Mouse (Mus musculus) cerebellum, postnatal 36 days (tissue): ENCODE results near the gene Nkapd1.

Experiments used
- DNase-seq, 2 experiments: peaks; one replicate each; pipeline ENCODE4 v3.0.0; 2021 to 2022; ENCODE audit warnings: mixed read lengths in 2 of 2

The Nkapd1 gene

GRCm38 (mm10) chr9:50596973-50597372, 20.3 kb downstream of the Nkapd1 start:
- DNase-seq, result no peak

DNA sequence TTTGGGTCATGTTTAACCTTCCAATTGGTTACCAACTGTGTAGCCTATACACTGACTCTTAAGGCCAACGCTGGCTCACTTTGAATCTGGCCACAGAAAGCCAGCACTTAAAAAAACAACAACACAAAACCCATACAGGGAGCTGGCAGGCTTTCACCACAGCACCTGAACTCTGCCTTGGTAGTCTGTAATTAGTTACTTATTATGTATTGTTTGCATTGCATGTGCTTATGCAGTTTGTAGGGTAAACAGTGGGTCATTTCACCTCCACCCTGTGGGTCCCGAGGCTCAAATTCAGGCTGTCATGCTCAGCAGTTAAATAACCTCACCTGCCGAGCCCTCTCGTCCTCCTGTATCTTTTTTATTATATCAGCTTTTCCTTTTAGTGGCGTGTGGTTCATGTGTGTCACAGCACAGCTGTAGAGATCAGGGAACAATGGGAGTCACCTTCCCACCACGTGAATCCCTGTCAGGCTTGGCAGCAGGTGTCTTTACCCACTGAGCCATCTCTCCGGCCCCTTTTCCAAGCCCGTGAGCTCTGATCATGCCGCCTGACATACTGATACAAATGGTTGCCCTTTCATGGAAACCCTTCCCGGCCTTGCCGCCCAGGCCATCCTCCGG, 22.4 kb downstream of the Nkapd1 start:
- no peak for DNase-seq

DNA sequence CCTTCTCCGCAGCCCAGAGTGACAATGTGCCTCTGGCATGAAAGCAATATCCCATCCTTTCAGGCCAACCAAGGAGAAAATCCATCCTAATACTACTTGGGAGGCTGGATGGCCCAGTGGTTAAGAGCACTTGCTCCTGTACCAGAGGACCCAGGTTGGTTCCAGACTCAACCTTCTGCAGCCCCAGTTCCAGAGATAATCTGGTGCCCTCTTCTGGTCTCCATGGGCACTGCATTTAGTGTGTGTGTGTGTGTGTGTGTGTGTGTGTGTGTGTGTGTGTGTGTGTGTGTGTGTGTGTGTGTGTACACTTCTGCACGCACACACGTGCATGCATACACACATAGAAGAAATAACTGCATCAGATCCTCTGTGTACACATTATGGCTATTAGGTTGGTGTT, 23.7 kb downstream of the Nkapd1 start:
- DNase-seq, result peak; percentile 19 to 31

- DNase-seq, result no peak
Measured at GRCm38 (mm10) chr9:50592955-50593354, 24.3 kb downstream of the Nkapd1 start.

GRCm38 (mm10) chr9:50590856-50591518, 26.3 kb downstream of the Nkapd1 start:
- no peak for DNase-seq

DNA sequence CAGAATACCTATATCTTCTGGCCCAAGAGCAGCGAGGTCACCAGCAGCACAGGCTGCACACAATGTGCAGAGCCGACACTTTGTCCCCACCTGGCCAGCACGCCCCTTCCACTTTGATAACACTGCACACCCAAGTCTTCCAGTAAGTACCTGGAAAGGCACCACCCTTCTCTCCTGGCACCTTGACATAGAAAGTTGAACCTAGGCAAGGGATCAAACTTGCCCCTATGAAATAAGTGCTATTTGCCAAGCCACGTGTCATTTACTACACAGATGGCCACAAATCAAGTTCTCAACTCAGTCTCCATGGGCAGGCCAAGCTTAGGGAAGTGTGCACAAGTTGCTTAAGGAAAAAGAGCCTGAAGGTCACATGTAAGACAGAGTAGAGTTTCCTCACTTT, 30.3 kb downstream of the Nkapd1 start:
- no peak for DNase-seq

- no peak for DNase-seq
Measured at GRCm38 (mm10) chr9:50585145-50585818, 32.0 kb downstream of the Nkapd1 start.

- DNase-seq, result no peak
Measured at GRCm38 (mm10) chr9:50580370-50580769, 36.9 kb downstream of the Nkapd1 start.

DNA sequence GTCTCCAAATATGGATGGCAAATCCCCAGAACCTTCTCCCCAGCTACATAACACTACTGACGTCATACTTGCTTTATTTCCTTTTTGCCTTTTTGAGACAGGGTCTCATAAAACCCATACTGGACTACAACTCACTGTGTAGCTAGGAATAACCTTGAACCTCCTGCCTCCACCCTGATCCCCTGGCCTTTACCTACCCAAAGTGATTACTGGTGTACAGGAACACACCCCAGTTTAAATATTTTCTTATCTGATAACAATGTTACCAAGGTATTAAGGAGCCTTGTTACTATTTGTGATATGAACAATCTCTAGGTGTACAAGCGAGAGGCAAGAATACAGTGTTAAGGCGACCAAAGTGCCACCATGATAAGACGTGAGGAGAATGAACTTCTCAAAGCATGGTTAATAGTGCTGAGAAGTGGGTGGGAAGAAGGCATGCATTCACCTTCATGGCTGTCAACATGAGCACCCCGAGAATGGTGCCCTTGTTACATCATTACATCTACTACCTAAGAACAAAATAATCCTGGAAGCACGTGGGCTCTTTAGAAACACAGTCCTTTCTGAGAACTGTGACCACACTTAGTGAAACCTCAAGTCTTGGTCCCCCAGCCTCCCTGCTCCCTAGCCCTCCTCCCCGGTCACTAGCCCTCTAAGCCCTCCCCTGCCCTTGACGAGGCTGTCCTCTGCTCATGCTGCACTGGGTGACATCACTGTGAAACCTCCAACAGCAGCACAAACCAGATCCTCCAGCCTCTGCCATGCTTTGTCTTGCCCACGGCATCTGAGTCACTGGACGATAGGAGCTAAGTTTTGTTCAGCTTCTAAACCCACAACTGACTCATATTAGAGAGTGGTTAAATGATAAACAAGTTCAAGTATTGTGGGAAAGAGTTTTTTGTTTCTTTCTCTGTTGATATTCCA, 47.4 kb downstream of the Nkapd1 start:
- DNase-seq, result no peak

DNA sequence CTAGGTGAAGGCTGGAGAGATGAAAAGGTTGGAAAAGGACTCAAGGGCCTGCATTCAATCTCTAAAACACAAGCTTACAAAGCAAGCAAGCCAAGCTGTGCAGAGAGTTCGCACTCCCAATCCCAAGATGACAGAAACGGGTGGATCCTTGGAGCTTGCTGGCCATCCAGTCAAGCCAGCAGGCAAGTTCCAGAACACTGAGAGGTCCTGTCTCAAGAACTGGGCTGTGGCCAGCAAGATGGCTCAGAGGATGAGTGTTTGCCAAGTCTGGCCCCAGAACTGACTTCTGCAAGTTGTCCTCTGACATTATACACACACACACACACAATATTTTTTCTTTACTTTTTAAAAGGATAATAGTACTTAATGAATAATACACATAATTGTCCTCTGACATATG, 49.4 kb downstream of the Nkapd1 start:
- DNase-seq, result no peak

DNA sequence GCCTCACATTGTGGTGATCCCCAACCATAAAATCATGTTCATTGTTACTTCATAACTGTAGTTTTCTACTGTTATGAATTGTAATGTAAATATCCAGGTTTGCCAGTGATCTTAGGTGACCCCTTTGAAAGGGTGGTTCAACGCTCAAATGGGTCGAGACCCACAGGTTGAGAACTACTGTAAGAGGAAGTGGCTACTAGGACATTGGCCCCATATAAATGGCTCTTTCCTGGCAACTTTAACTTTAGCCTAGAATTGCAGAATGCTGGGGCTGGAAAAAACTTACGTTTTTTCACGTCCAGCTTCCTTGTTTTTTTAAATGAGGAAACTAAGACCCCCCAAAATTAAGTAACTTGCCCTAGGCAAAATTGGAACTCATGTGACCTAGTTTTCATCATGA, 49.9 kb downstream of the Nkapd1 start:
- DNase-seq, result no peak

GRCm38 (mm10) chr9:50565940-50566339, 51.3 kb downstream of the Nkapd1 start:
- no peak for DNase-seq

GRCm38 (mm10) chr9:50565173-50565572, 52.1 kb downstream of the Nkapd1 start:
- DNase-seq, result no peak

GRCm38 (mm10) chr9:50561918-50562360, 55.3 kb downstream of the Nkapd1 start:
- no peak for DNase-seq

DNA sequence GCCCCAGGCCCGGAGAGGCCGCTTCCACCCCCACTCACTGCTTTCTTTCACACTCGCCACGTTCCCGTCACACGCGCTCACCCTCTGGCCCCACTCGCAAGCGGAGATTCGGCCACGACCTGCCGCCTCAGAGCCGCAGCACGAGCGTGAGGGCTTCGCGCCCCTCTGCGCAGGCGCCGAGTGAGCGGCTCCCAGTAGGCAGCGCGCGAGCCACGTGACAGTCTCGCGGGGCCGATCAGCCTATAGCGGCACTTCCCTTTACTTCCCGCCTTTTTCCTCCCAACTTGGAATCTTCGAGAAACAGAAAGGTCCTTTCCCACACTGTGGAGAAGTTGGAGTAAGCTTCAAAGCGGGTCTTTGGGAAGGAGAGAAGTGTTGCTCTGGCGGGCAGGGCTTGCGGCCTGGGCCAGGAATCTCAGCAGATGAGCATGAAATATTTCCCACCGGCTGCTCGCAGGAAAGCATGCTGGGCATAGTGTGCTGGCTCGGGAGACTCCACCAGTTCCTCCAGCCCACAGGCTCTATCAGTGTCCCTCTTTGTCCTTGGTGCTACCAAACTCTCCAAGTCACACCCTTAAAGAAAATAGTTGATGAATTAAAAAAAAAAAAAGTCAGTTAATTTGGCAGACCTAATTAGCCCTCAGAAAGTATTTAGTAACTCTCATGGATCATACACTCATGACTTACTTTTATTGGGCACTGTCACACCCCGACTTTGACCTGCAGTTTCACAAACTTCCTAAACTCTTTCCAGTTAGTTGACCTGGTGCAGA, 55.9 kb downstream of the Nkapd1 start, which contains the start of gene Tex12:
Gene Tex12, minus strand, starts transcription at position 181 of the 773 bp plus-strand sequence.
- DNase-seq, result no peak
